Mouse (Mus musculus): ENCODE results near the gene Magea5.

The Magea5 gene

DNA sequence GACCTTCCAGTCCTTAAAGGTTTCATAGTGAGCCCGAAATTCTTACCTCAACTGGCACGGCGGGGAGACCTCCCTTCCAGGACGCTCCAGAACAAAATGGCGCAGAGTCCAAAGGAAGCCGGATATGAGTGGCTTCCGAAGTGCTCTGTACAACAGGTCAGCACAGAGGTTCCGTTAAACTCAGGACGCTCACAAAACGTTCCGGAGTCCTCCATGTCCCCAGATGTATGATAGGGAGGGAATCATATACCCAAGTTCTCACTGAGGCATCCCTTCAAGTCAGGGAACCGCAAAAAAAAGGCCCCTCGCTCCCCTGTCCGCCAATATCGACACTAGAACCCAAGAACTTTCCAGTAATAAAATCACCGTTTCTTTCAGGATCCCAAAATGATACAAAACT is at the start of gene Magea5:
Gene Magea5, minus strand, starts transcription at position 101 of the 400 bp plus-strand sequence.
- in situ Hi-C loops (cut with MboI, MseI): loop anchor here (5.0 kb wide), 1 partner anchor 66 kb away; the partner anchor contains the start of gene Magea8

- in situ Hi-C loops (cut with MboI, MseI): no loop called here
Observed at GRCm38 (mm10) chrX:155098024-155098423, 35.1 kb upstream of the Magea5 start.

GRCm38 (mm10) chrX:155093566-155093965 is 30.6 kb upstream of the Magea5 start, which contains the start of gene Magea2:
Gene Magea2, minus strand, starts transcription at chrX:155093666.
- in situ Hi-C loops (cut with MboI, MseI): loop anchor here (5.0 kb wide), 1 partner anchor 61 kb away; no protein-coding TSS in a partner anchor

GRCm38 (mm10) chrX:155089693-155090092 is 26.7 kb upstream of the Magea5 start, which contains the start of gene Magea1:
Gene Magea1, minus strand, starts transcription at chrX:155089793.
- in situ Hi-C loops (cut with MboI, MseI): loop anchor here (5.0 kb wide), 1 partner anchor 57 kb away; no protein-coding TSS in a partner anchor
